Mouse (Mus musculus): Measurements from ENCODE around the gene Sf3b3. TPM values are rescaled to one million over a fixed set of nuclear protein-coding genes. Genes with fewer than 3 reads are reported as not detected.

Gene Sf3b3
- total and polyA plus RNA-seq, 3 experiments: 167 to 224 (median 170) TPM

DNA sequence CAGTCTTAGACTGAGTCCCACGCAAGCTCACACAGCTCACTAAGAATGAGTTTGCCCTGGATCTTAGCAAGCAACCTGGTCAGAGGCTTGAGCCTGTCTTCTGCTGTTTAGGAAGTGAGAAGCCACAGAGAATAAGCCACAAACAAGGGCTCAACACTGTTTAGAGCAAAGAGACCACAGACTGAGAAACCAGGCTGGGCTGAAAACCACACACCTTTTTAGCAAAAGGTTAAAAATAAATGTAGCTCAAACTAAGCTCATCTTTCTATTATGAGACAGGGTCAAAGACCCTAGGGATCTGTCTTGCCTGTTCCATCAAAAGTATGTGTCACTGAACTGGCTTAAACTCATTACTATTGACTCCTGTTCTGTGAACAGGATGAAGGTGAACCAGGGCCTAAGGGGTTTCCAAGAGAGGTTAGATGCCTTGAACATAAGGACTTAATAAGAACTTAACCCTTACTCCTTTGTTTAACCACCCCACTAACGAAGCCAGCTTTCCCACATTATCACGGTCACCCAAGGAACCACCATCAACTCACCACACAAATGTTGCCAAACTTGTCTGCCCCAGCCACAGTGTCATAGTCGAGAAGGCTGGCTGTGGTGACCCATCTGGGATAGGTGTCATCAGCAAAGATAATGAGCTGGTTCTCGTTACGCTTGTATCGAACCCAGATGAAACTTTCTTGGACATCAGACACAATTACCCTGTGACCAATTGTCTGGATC, 33.3 kb downstream of the Sf3b3 start:
- no peaks in the 10 kb centered on the region for H3K27me3 ChIP-seq (ENCODE audit: control insufficient read depth in 1 of 2, insufficient read depth in 2 of 2, low read length in 2 of 2)
- no peak for DNase-seq (ENCODE audit: low read depth, low spot score)
- no peak overlapping the region for H3K4me3 ChIP-seq (ENCODE audit: control insufficient read depth in 1 of 2, insufficient read depth in 1 of 2, low read depth in 2 of 2, low read length in 2 of 2)
- no peak overlapping the region for H3K27ac ChIP-seq (ENCODE audit: control insufficient read depth, low read depth, low read length)
- no peaks in the 10 kb centered on the region for H3K79me2 ChIP-seq (ENCODE audit: control insufficient read depth, insufficient read depth, low read length, poor library complexity)
- peaks cover 7 to 11% of the 10 kb centered on the region in 2 experiments for H3K4me1 ChIP-seq (ENCODE audit: control insufficient read depth in 1 of 2, insufficient read depth in 2 of 2, low read length in 2 of 2)
- TF ChIP-seq RCOR1 (IDR thresholded peaks at IDR 0.05; ENCODE audit: low read depth, low read length) (no peak), TCF12 (IDR thresholded peaks at IDR 0.05; ENCODE audit: low read depth, low read length) (no peak), BHLHE40 (IDR thresholded peaks at IDR 0.05; ENCODE audit: borderline replicate concordance, low read depth, low read length) (no peak), SMC3 (IDR thresholded peaks at IDR 0.05; ENCODE audit: low read depth, low read length) (no peak), E2F4 (IDR thresholded peaks at IDR 0.05; ENCODE audit: borderline replicate concordance, low read depth, low read length) (no peak), KAT2A (conservative IDR thresholded peaks at IDR 0.05; ENCODE audit: low read depth, low read length) (no peak), MAFK (IDR thresholded peaks at IDR 0.05; ENCODE audit: borderline replicate concordance, low read depth, low read length) (no peak), HCFC1 (IDR thresholded peaks at IDR 0.05; ENCODE audit: low read depth, low read length) (no peak), POLR2A (IDR thresholded peaks at IDR 0.05; ENCODE audit: control insufficient read depth in 1 of 2, insufficient read depth in 1 of 2, low read depth in 1 of 2, low read length in 2 of 2, poor library complexity in 1 of 2) (no peak), USF2 (IDR thresholded peaks at IDR 0.05; ENCODE audit: borderline replicate concordance in 1 of 2, insufficient read depth in 1 of 2, low read depth in 1 of 2, low read length in 2 of 2) (no peak), MYB (IDR thresholded peaks at IDR 0.05; ENCODE audit: low read depth, low read length) (no peak), MAZ (IDR thresholded peaks at IDR 0.05; ENCODE audit: low read depth, low read length) (no peak), MYC (IDR thresholded peaks at IDR 0.05; ENCODE audit: low read depth, low read length) (no peak), MAX (IDR thresholded peaks at IDR 0.05; ENCODE audit: low read length) (no peak), NRF1 (IDR thresholded peaks at IDR 0.05; ENCODE audit: insufficient read depth, low read depth, low read length, poor library complexity, severe bottlenecking) (no peak)
- peaks cover 30 to 56% of the 10 kb centered on the region in 2 experiments for H3K36me3 ChIP-seq (ENCODE audit: control insufficient read depth in 1 of 2, insufficient read depth in 2 of 2, low read length in 2 of 2)
- no peaks in the 10 kb centered on the region for H3K9me3 ChIP-seq (replicated peaks; ENCODE audit: insufficient read depth, low read length)
- H3K9ac ChIP-seq (ENCODE audit: control insufficient read depth, low read depth, low read length, poor library complexity, severe bottlenecking): no peak overlapping the region

DNA sequence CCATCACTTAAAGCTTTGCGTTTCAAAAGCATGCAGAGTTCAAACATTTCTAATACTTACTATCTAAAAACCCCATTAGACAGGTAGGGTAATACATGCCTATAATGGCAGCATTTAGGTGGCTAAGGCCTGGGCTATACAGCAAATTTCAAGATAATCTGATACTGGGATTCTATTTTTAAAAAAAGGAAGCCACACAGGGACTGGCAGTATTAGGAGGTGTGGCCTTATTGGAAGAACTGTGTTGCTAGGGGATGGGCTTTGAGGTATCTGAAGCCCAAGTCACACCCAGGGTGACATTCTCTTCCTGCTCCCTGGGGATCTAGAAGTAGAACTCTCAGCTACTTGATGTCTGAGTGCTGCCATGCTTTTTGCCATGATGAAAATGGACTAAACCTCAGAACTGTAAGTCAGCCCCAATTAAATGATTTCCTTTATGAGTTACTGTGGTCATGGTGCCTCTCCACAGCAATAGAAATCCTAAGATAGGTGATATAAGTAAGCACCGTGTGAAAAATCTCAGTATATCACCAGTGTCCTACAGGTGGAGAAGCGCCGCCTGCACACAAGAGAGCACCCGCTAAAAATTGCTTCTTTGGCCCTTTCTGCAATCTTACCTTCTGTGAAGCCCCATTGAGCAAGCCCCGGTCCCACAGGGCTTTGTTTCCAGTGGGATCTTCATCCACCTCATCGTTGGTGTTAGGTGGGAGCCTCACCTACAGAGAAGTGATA, 34.1 kb downstream of the Sf3b3 start:
- TF ChIP-seq MXI1 (IDR thresholded peaks at IDR 0.05; ENCODE audit: low read depth, low read length): 0 out of 2 replicates have a peak, but pooled peaks have one; percentile 35
- TF ChIP-seq ETS1 (IDR thresholded peaks at IDR 0.05; ENCODE audit: low read depth, low read length): peak; percentile 61
- no peak for TF ChIP-seq NELFE (IDR thresholded peaks at IDR 0.05; ENCODE audit: low read depth, low read length)
- TF ChIP-seq ELF1 (IDR thresholded peaks at IDR 0.05; ENCODE audit: low read depth, low read length): peak; percentile 57; the same call in 1 of the 2 replicates
- TF ChIP-seq GATA1 (IDR thresholded peaks at IDR 0.05; ENCODE audit: low read depth, low read length): peak; percentile 55
- TF ChIP-seq SIN3A (IDR thresholded peaks at IDR 0.05; ENCODE audit: low read length): peak; percentile 35; the same call in 1 of the 2 replicates
- peak; percentile 95 for TF ChIP-seq MEF2A (IDR thresholded peaks at IDR 0.05; ENCODE audit: extremely low read depth, insufficient replicate concordance, low read depth, low read length, poor library complexity, severe bottlenecking)
- no peak for TF ChIP-seq ZNF384 (IDR thresholded peaks at IDR 0.05; ENCODE audit: low read depth, low read length)
- Histone ChIP-seq H3K9me3 (replicated peaks; ENCODE audit: insufficient read depth, low read length) (no peaks in the 10 kb centered on the region), H3K9ac (ENCODE audit: control insufficient read depth, low read depth, low read length, poor library complexity, severe bottlenecking) (no peak overlapping the region), H3K27ac (ENCODE audit: control insufficient read depth, low read depth, low read length) (no peak overlapping the region; the same call in 1 of the 2 replicates), H3K4me1 (ENCODE audit: control insufficient read depth in 1 of 2, insufficient read depth in 2 of 2, low read length in 2 of 2) (peaks cover 7 to 11% of the 10 kb centered on the region in 2 experiments), H3K27me3 (ENCODE audit: control insufficient read depth in 1 of 2, insufficient read depth in 2 of 2, low read length in 2 of 2) (no peaks in the 10 kb centered on the region), H3K79me2 (ENCODE audit: control insufficient read depth, insufficient read depth, low read length, poor library complexity) (no peaks in the 10 kb centered on the region), H3K36me3 (ENCODE audit: control insufficient read depth in 1 of 2, insufficient read depth in 2 of 2, low read length in 2 of 2) (peaks cover 30 to 50% of the 10 kb centered on the region in 2 experiments), H3K4me3 (ENCODE audit: control insufficient read depth in 1 of 2, insufficient read depth in 1 of 2, low read depth in 2 of 2, low read length in 2 of 2) (no peak overlapping the region)
- DNase-seq (ENCODE audit: low read depth, low spot score): peak; percentile 85
